Mouse (Mus musculus) liver, embryonic 14.5 days (tissue): ENCODE measurements at regions not wholly inside any gene's neighbourhood (a gene's known extent, or its start where the extent isn't known, plus 50 kb on each side); places are given as distances from the start of the nearest gene placed in this dataset.
A peak's percentile ranks its signal among the peaks of the same experiment; 100 is the strongest.

ENCODE experiments used
- ATAC-seq: fragments of 200-750 bp; cut with Nextera tagmentation; 2 replicates; pipeline ENCODE4 v1.8.0; 2017; ENCODE audit warnings: moderate number of reproducible peaks, mild to moderate bottlenecking, moderate library complexity; ENCODE audit not compliant: insufficient read depth
- DNase-seq, 3 experiments: peaks; one replicate each; pipeline ENCODE4 v3.0.0-alpha.2; 2012 to 2013; ENCODE audit warnings: low read depth in 3 of 3, low spot score in 3 of 3
- H3K27ac ChIP-seq: fragments of 300-500 bp; sonication (generic); 2 replicates; pipeline ENCODE4 v1.5.1; 2014; ENCODE audit warnings: moderate library complexity, mild to moderate bottlenecking, control low read depth, inconsistent platforms
- H3K27me3 ChIP-seq: fragments of 300-500 bp; sonication (generic); 2 replicates; pipeline ENCODE4 v1.6.1; 2014; ENCODE audit warnings: mild to moderate bottlenecking, low read length, moderate library complexity; ENCODE audit not compliant: control insufficient read depth, insufficient read depth
- H3K36me3 ChIP-seq: fragments of 300-500 bp; sonication (generic); replicated peaks from 2 replicates; pipeline ENCODE4 v1.6.1; 2014; ENCODE audit warnings: low read depth; ENCODE audit not compliant: control insufficient read depth, insufficient read depth
- H3K4me1 ChIP-seq, 2 experiments: fragments of 200-500 bp in 1 of 2; fragments of 300-500 bp in 1 of 2; sonication (generic) in 1 of 2; replicated peaks; 2 replicates each; pipeline ENCODE4 v1.6.1; 2012 to 2014; ENCODE audit warnings: antibody characterized with exemption in 1 of 2, inconsistent platforms in 1 of 2, low read length in 1 of 2; ENCODE audit not compliant: control insufficient read depth in 2 of 2, insufficient read depth in 2 of 2
- H3K4me2 ChIP-seq: fragments of 300-500 bp; sonication (generic); 2 replicates; pipeline ENCODE4 v1.6.1; 2014; ENCODE audit warnings: low read depth, mild to moderate bottlenecking, control low read depth, moderate library complexity
- H3K4me3 ChIP-seq, 2 experiments: fragments of 200-500 bp in 1 of 2; fragments of 300-500 bp in 1 of 2; sonication (generic) in 1 of 2; 2 replicates each; pipeline ENCODE4 v1.5.1; 2012 to 2014; ENCODE audit warnings: low read depth in 2 of 2, low read length in 2 of 2, mild to moderate bottlenecking in 2 of 2, control low read depth in 1 of 2, inconsistent platforms in 1 of 2, moderate library complexity in 1 of 2; ENCODE audit not compliant: insufficient read depth in 1 of 2
- H3K9ac ChIP-seq: fragments of 300-500 bp; sonication (generic); replicated peaks from 2 replicates; pipeline ENCODE4 v1.6.1; 2014; ENCODE audit warnings: mild to moderate bottlenecking, control low read depth, moderate library complexity
- H3K9me3 ChIP-seq: fragments of 300-500 bp; sonication (generic); 2 replicates; pipeline ENCODE4 v1.6.1; 2016; ENCODE audit warnings: low read length, mixed read lengths; ENCODE audit not compliant: control insufficient read depth
- CTCF ChIP-seq: IDR thresholded peaks from 2 replicates; pipeline ENCODE4 v1.5.1; 2016; ENCODE audit warnings: antibody characterized with exemption, low read depth, control low read depth
- EP300 ChIP-seq: IDR thresholded peaks from 2 replicates; pipeline ENCODE4 v1.6.1; 2016; ENCODE audit warnings: antibody characterized with exemption, low read depth
- WGBS: fragments of 180-500 bp; shearing (Covaris S2); extraction: QIAGEN DNeasy Blood & Tissue Kit; methylation state at CpG from one replicate; pipeline ENCODE4 v1.1.7; 2014; ENCODE audit not compliant: insufficient replicate concordance; 5-methylcytosine and 5-hydroxymethylcytosine counted together

GRCm38 (mm10) chrX:163669886-163670285 lies 91.2 kb downstream of the Rnf138rt1 start:
- Histone ChIP-seq H3K36me3 (no peaks in the 10 kb centered on the region), H3K4me3 (no peak overlapping the region), H3K4me1 (no peaks in the 10 kb centered on the region), H3K9me3 (no peaks in the 10 kb centered on the region), H3K9ac (no peak overlapping the region), H3K4me2 (no peak overlapping the region), H3K27me3 (no peaks in the 10 kb centered on the region), H3K27ac (no peak overlapping the region)
- ATAC-seq: no peak
- peak; percentile 64 for TF ChIP-seq CTCF
- TF ChIP-seq EP300: no peak
- 7% methylated on average over 1 of the region's 1 CpGs for WGBS
- peak in 1 of 3 experiments; percentile 2 for DNase-seq
